Mouse (Mus musculus) forebrain, embryonic 14.5 days (tissue): ENCODE measurements around the gene Akr1b10. TPM values are rescaled to one million over a fixed set of nuclear protein-coding genes. Genes with fewer than 3 reads are reported as not detected.
A peak's percentile ranks its signal among the peaks of the same experiment; 100 is the strongest.

ENCODE experiments used
- ATAC-seq: fragments of 200-750 bp; cut with Nextera tagmentation; 2 replicates; pipeline ENCODE4 v1.8.0; 2017; ENCODE audit warnings: mild to moderate bottlenecking, moderate library complexity
- DNase-seq: peaks from one replicate; pipeline ENCODE4 v3.0.0-alpha.2; 2015; ENCODE audit warnings: low spot score
- H3K27ac ChIP-seq: fragments of 300-500 bp; sonication (generic); 2 replicates; pipeline ENCODE4 v1.5.1; 2014; ENCODE audit warnings: low read depth, mild to moderate bottlenecking, control low read depth, low read length, moderate library complexity
- H3K27me3 ChIP-seq: fragments of 300-500 bp; sonication (generic); replicated peaks from 2 replicates; pipeline ENCODE4 v1.6.1; 2014; ENCODE audit warnings: low read length, control low read depth, mixed read lengths; ENCODE audit not compliant: control insufficient read depth, insufficient read depth
- H3K36me3 ChIP-seq: fragments of 300-500 bp; sonication (generic); 2 replicates; pipeline ENCODE4 v1.6.1; 2014; ENCODE audit warnings: low read length, control low read depth; ENCODE audit not compliant: control insufficient read depth, insufficient read depth
- H3K4me1 ChIP-seq: fragments of 300-500 bp; sonication (generic); 2 replicates; pipeline ENCODE4 v1.6.1; 2014; ENCODE audit warnings: antibody characterized with exemption, low read length, control low read depth; ENCODE audit not compliant: control insufficient read depth, insufficient read depth
- H3K4me2 ChIP-seq: fragments of 300-500 bp; sonication (generic); 2 replicates; pipeline ENCODE4 v1.6.1; 2014; ENCODE audit warnings: mild to moderate bottlenecking, control low read depth, low read length
- H3K4me3 ChIP-seq: fragments of 300-500 bp; sonication (generic); 2 replicates; pipeline ENCODE4 v1.5.1; 2014; ENCODE audit warnings: low read depth, low read length, control low read depth
- H3K9ac ChIP-seq: fragments of 300-500 bp; sonication (generic); 2 replicates; pipeline ENCODE4 v1.6.1; 2014; ENCODE audit warnings: mild to moderate bottlenecking, low read length, control low read depth, moderate library complexity
- H3K9me3 ChIP-seq: fragments of 300-500 bp; sonication (generic); replicated peaks from 2 replicates; pipeline ENCODE4 v1.6.1; 2016; ENCODE audit warnings: low read length, control low read depth, mixed read lengths; ENCODE audit not compliant: control insufficient read depth
- WGBS: fragments of 180-500 bp; shearing (Covaris S2); extraction: QIAGEN DNeasy Blood & Tissue Kit; methylation state at CpG from one replicate; pipeline ENCODE4 v1.1.7; 2014; 5-methylcytosine and 5-hydroxymethylcytosine counted together
- polyA plus RNA-seq: library from polyadenylated mRNA; unstranded; fragments of >200 nt; fragmentation: Nextera tagmentation; extraction: Ambion mirVana; gene quantifications from 2 replicates; pipeline ENCODE4 v1.2.1, GENCODE M21; 2014

Gene Akr1b10
- 5.8 and 7.9 TPM in 2 replicates for polyA plus RNA-seq

- peak; percentile 77 for ATAC-seq
- Histone ChIP-seq H3K4me3 (peak within 1 kb of the TSS; percentile 32), H3K9ac (peak within 1 kb of the TSS; percentile 48; the same call in 1 of the 2 replicates), H3K4me1 (peaks cover 11% of the 10 kb centered on the region; the same call in 1 of the 2 replicates), H3K27me3 (no peaks in the 10 kb centered on the region), H3K27ac (no peak within 1 kb of the TSS), H3K36me3 (no peaks in the 10 kb centered on the region), H3K4me2 (peak within 1 kb of the TSS; percentile 58), H3K9me3 (no peaks in the 10 kb centered on the region)
- DNase-seq: peak; percentile 76
- WGBS: 1% methylated on average over 17 of the region's 17 CpGs
Measured at GRCm38 (mm10) chr6:34384110-34384661, at the start of gene Akr1b10. Gene Akr1b10, plus strand, starts transcription at chr6:34384218.

- DNase-seq: no peak
- Histone ChIP-seq H3K9ac (no peak overlapping the region), H3K27ac (no peak overlapping the region), H3K4me1 (no peaks in the 10 kb centered on the region), H3K36me3 (no peaks in the 10 kb centered on the region), H3K27me3 (no peaks in the 10 kb centered on the region), H3K4me3 (no peak overlapping the region), H3K9me3 (no peaks in the 10 kb centered on the region), H3K4me2 (no peak overlapping the region)
- ATAC-seq: no peak
- WGBS: 86% methylated on average over 5 of the region's 5 CpGs
Measured at GRCm38 (mm10) chr6:34334673-34335072, 49.3 kb upstream of the Akr1b10 start.

- no peak overlapping the region for H3K4me3 ChIP-seq
- H3K4me2 ChIP-seq: no peak overlapping the region
- no peaks in the 10 kb centered on the region for H3K27me3 ChIP-seq
- no peaks in the 10 kb centered on the region for H3K4me1 ChIP-seq
- H3K27ac ChIP-seq: no peak overlapping the region
- WGBS: 65% methylated on average over 2 of the region's 2 CpGs
- H3K9ac ChIP-seq: no peak overlapping the region
- no peaks in the 10 kb centered on the region for H3K36me3 ChIP-seq
- peak; percentile 15 for DNase-seq
- H3K9me3 ChIP-seq: no peaks in the 10 kb centered on the region
- no peak for ATAC-seq
Measured at GRCm38 (mm10) chr6:34337799-34338198, 46.2 kb upstream of the Akr1b10 start.

- Histone ChIP-seq H3K4me2 (no peak overlapping the region), H3K9me3 (no peaks in the 10 kb centered on the region), H3K27ac (no peak overlapping the region), H3K36me3 (no peaks in the 10 kb centered on the region), H3K4me1 (no peaks in the 10 kb centered on the region), H3K9ac (no peak overlapping the region), H3K27me3 (no peaks in the 10 kb centered on the region), H3K4me3 (no peak overlapping the region)
- WGBS: 90% methylated on average over 4 of the region's 4 CpGs
- ATAC-seq (no peak), DNase-seq (no peak)
Measured at GRCm38 (mm10) chr6:34341991-34342390, 42.0 kb upstream of the Akr1b10 start.

- Histone ChIP-seq H3K36me3 (no peaks in the 10 kb centered on the region), H3K9me3 (no peaks in the 10 kb centered on the region), H3K4me3 (no peak overlapping the region), H3K4me2 (no peak overlapping the region), H3K4me1 (no peaks in the 10 kb centered on the region), H3K27ac (no peak overlapping the region), H3K27me3 (no peaks in the 10 kb centered on the region), H3K9ac (no peak overlapping the region)
- DNase-seq: no peak
- WGBS: 86% methylated on average over 2 of the region's 2 CpGs
- no peak for ATAC-seq
Measured at GRCm38 (mm10) chr6:34342476-34342875, 41.5 kb upstream of the Akr1b10 start.

GRCm38 (mm10) chr6:34343426-34343825, 40.6 kb upstream of the Akr1b10 start:
- no peak overlapping the region for H3K9ac ChIP-seq
- WGBS: 88% methylated on average over 6 of the region's 6 CpGs
- DNase-seq: no peak

GRCm38 (mm10) chr6:34344135-34344850, 39.7 kb upstream of the Akr1b10 start:
- Histone ChIP-seq H3K27me3 (no peaks in the 10 kb centered on the region), H3K4me3 (no peak overlapping the region), H3K4me2 (no peak overlapping the region), H3K4me1 (no peaks in the 10 kb centered on the region), H3K36me3 (no peaks in the 10 kb centered on the region), H3K9ac (no peak overlapping the region), H3K27ac (no peak overlapping the region), H3K9me3 (no peaks in the 10 kb centered on the region)
- 36% methylated on average over 10 of the region's 10 CpGs for WGBS
- no peak for ATAC-seq
- DNase-seq: no peak

More at GRCm38 (mm10) chr6:34343426-34343825, 40.6 kb upstream of the Akr1b10 start:
- Histone ChIP-seq H3K9me3 (no peaks in the 10 kb centered on the region), H3K27me3 (no peaks in the 10 kb centered on the region), H3K4me2 (no peak overlapping the region), H3K4me3 (no peak overlapping the region), H3K36me3 (no peaks in the 10 kb centered on the region), H3K4me1 (no peaks in the 10 kb centered on the region), H3K27ac (no peak overlapping the region)
- no peak for ATAC-seq

- H3K36me3 ChIP-seq: no peaks in the 10 kb centered on the region
- 8% methylated on average over 9 of the region's 9 CpGs for WGBS
- H3K4me1 ChIP-seq: no peaks in the 10 kb centered on the region
- ATAC-seq (no peak), DNase-seq (peak; percentile 4)
- H3K9ac ChIP-seq: no peak overlapping the region
- H3K9me3 ChIP-seq: no peaks in the 10 kb centered on the region
- H3K4me3 ChIP-seq: no peak overlapping the region
- no peak overlapping the region for H3K27ac ChIP-seq
- no peaks in the 10 kb centered on the region for H3K27me3 ChIP-seq
- H3K4me2 ChIP-seq: no peak overlapping the region
Measured at GRCm38 (mm10) chr6:34344935-34345334, 39.1 kb upstream of the Akr1b10 start.
